Mouse (Mus musculus): ENCODE results near the gene Rheb.
A peak's percentile ranks its signal among the peaks of the same experiment; 100 is the strongest.
"Not testable (repeated sequence)": the region's sequence is repeated elsewhere in the genome, so short reads cannot be mapped to it uniquely, and the experiment has no call there.

The Rheb gene

GRCm38 (mm10) chr5:24841662-24842273 is 656 bp downstream of the Rheb start:
- no peak for DNase-seq

- no peak for DNase-seq
Observed at GRCm38 (mm10) chr5:24840975-24841431, 1.4 kb downstream of the Rheb start.

GRCm38 (mm10) chr5:24834491-24834890 is 7.9 kb downstream of the Rheb start:
- no peak for DNase-seq

GRCm38 (mm10) chr5:24831912-24832311 is 10.5 kb downstream of the Rheb start:
- no peak for DNase-seq

- no peak for DNase-seq
Observed at GRCm38 (mm10) chr5:24828446-24828845, 14.0 kb downstream of the Rheb start.

DNA sequence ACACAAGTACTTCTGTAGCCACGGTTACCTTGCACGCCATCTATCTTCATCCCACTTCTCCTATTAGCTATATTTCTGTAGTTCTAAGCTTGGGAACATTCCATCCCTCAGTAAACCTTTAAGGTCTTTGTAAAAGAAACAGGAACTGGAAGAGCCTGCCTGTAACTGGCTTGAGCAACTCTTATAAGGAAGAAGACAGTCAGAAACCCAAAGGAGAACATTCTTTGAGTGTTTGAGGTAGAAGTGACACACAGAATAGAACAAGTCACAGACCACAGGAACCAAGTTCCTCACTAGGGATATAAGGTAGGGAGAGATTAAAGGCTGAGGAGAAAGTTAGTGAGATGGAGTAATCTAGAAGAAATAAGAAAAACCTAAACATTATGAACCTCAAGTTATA is 15.3 kb downstream of the Rheb start:
- DNase-seq, result no peak

- no peak for DNase-seq
Observed at GRCm38 (mm10) chr5:24826056-24826770, 16.2 kb downstream of the Rheb start.

DNA sequence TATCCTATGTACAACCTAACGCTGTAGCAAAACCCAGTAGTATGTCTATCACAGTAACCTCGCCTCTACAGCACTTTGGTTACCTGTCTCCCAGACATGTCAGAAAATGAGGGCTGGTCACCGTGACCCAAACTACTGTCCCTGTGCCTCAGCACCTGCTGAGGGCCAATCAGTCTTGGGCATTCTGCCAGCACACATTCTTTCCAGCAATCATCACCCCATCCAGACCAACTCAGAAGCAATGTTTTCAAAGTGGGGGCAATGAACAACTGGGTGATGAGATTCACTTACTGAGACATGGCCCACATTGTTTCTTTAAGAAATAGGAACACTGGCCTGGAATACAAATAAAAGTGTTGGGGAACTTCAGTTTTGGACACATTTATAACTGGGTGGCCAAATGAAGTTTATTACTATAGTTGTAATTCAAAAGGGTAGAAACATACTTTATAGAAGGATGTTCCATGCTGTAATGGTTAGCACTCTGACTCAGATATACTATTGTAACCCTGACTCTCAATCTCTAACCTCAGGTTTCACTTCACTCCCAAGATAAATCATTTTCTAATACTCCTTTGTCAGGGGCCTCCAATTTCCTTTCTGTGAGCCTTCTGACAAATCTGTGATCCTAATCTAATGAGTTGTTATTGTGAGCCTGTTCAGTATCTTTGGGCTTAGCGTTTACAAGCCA is 16.9 kb downstream of the Rheb start:
- DNase-seq, result no peak

GRCm38 (mm10) chr5:24823864-24824405 is 18.5 kb downstream of the Rheb start:
- DNase-seq, result no peak

GRCm38 (mm10) chr5:24822781-24823180 is 19.6 kb downstream of the Rheb start:
- peak in 1 of 2 experiments; percentile 30 for DNase-seq

DNA sequence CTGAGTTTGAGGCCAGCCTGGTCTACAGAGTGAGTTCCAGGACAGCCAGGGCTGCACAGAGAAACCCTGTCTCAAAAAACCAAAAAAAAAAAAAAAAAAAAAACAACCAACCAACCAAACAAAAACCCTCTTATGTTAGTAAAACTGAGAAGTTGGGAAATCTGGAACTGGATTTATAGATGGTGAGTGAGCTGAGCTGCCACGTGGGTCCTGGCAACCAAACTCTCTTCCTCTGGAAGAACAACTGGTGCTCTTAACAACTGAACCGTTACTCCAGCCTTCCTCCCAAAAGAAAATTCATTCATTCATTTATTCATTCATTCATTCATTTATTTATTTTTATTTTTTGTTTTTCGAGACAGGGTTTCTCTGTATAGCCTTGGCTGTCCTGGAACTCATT is 20.2 kb downstream of the Rheb start:
- not testable (repeated sequence) for DNase-seq

DNA sequence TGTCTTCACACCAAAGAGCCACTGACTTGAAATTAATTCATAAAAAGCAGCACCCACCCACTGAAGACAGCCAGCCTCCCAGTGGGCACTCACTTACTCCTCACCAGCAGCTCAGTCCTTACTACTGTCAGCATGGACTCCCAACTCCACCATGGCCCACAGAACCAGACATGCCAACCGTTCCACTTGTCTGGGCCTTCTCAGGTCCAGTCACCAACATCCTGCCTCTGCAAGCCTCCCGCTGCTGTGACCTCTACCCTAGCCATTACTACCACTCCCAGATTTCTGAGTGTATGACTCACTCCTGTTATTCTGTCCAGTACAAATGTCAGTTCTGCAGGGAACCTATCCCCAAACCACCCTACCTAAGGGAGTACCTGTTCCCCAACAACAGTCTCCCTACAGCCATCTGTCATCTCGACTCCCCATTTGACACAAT is 21.0 kb downstream of the Rheb start:
- no peak for DNase-seq

GRCm38 (mm10) chr5:24820627-24821026 is 21.8 kb downstream of the Rheb start:
- DNase-seq, result peak in 1 of 2 experiments; percentile 34

- no peak for DNase-seq
Observed at GRCm38 (mm10) chr5:24817191-24817590, 25.2 kb downstream of the Rheb start.

- no peak for DNase-seq
Observed at GRCm38 (mm10) chr5:24813946-24814345, 28.5 kb downstream of the Rheb start.

- DNase-seq, result no peak
Observed at GRCm38 (mm10) chr5:24813005-24813404, 29.4 kb downstream of the Rheb start.

GRCm38 (mm10) chr5:24805222-24805621 is 37.2 kb downstream of the Rheb start:
- DNase-seq, result no peak

DNA sequence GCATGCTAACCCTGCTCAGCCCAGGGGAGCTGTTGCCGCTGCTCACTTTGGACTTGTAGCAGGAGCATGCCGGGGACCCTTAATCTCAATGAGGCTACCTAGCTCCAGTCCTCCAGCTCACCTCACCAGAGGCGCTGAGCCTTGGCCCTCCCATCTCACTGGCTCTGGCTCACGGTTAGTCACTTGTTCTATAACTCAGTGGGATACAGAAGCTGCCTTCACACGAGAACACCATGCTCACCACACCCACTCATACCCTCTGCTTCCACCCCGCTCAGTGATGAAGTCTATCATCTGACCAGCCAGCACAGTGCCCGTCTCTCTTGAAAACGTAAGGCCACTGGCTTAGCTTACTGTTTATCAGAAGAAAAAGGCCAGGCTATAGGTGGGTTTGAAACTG is 37.8 kb downstream of the Rheb start:
- DNase-seq, result no peak

DNA sequence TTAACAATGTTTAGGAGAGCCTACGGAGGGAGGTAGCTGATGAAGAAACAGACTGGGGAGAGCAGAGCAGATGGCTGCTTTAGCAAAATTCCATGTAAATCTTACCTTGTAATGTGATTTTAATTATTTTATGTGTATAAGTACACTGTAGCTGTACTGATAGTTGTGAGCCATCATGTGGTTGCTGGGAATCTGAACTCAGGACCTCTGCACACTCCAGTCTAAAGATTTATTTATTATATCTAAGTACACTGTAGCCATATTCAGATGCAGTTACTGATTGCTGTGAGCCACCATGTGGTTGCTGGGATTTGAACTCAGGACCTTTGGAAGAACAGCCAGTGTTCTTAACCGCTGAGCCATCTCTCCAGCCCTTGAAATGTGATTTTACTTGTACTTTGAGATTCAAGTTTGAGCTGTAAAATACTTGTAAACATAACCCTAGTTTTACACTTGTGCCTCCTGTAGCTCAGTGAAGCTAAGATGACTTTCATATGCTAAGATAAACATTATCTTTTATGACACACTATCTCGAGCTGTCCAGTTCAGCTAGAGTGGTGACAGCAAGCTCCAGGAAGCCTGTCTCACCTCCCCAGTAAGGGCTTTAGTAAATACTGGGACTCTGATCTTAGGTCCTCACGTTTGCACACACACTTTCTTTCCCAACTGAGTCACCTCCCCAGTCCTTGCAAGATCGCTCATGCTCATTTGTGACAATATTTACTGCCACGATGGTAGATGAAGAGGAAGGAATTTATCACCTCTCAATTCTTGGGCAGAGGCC is 40.4 kb downstream of the Rheb start:
- DNase-seq, result no peak

DNA sequence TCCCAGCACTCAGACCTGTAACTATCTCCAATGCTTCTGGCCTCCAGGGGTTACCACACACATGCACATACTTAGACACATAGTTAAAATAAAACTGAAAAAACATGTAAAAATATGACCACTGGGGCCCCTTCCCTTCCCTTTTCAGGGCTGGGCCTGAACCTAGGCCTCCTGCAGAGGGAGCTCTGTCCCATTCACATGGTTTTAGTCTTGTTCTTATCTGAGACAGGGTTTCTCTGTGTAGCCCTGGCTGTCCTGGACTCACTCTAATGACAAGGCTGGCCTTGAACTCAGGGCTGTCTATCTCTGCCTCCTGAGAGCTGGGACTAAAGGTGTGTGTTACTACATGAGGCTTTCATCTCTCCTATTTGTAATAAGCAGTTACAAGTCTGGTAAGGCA is 42.0 kb downstream of the Rheb start:
- no peak for DNase-seq

GRCm38 (mm10) chr5:24798639-24799038 is 43.8 kb downstream of the Rheb start:
- DNase-seq, result no peak

- DNase-seq, result no peak
Observed at GRCm38 (mm10) chr5:24797858-24798257, 44.6 kb downstream of the Rheb start.

DNA sequence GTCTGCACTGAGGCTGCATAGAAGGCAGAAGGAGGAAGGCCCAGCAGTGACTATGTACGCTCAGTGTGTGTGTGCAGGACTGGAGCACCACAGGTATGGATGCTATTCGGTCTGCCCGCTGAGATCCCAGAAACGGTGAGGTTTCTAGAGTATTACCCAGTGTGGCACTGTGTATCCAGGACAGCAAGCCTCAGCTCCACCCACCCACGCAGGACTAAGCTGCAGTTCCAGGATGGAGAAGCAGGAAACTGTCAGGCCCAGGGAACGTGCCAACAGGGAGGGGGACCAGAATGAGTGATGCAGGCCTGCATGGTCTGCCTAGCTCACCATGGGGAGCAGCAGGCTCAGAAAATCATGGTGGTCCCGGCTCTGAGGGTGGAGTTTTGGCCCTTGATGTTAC is 49.5 kb downstream of the Rheb start:
- no peak for DNase-seq

All from cerebellum, postnatal 14 days (tissue).